Mouse (Mus musculus): ENCODE results near the gene Rpl36a. TPM values are rescaled to one million over a fixed set of nuclear protein-coding genes. Genes with fewer than 3 reads are reported as not detected.

Gene Rpl36a
- polyA plus RNA-seq, 1 experiment, result 12.2 TPM

DNA sequence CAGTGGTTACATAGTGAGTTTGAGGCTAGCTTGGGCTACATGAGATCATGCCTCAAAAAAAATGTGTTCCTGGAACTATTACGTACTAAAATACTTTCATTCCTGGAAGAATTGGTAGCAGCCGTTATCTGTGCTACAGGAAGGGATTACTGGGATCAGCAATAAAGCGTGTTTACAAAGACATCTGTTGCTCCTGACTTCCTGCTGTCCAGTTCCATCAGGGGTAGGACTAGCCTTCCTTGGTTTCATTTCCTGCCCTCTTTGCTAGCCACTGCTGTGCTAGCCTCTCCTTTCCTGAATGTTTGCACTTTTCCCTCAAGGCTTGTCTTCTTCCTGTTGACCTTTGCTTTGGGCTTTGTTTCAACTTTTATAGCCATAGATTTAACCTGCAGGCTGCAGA lies 50.4 kb downstream of the Rpl36a start:
- no peaks in the 10 kb centered on the region for H3K27me3 ChIP-seq (ENCODE audit: control insufficient read depth)
- no peaks in the 10 kb centered on the region for H3K36me3 ChIP-seq (ENCODE audit: control insufficient read depth)
- TF ChIP-seq TAL1 (IDR thresholded peaks at IDR 0.05; ENCODE audit: low read length) (no peak), GATA1 (IDR thresholded peaks at IDR 0.05; ENCODE audit: low read length) (no peak)
- no peak overlapping the region for H3K4me3 ChIP-seq (replicated peaks)
- H3K4me1 ChIP-seq (ENCODE audit: control insufficient read depth), result no peaks in the 10 kb centered on the region
- no peaks in the 10 kb centered on the region for H3K9me3 ChIP-seq (ENCODE audit: control insufficient read depth, low read length)

Other genes with a start within 250 kb of the Rpl36a start
- 0.02 and 0.04 TPM in 2 replicates for gene Drp2, start 181.1 kb upstream of the Rpl36a start, polyA plus RNA-seq (2012)
- not detected in 2 replicates for gene Taf7l, start 109.2 kb upstream of the Rpl36a start, polyA plus RNA-seq (2012)
- gene Timm8a1, start 43.8 kb upstream of the Rpl36a start, polyA plus RNA-seq (2012), result 0.24 and 0.47 TPM in 2 replicates
- gene Btk, start 2.1 kb upstream of the Rpl36a start, polyA plus RNA-seq (2012), result 0.12 and 0.29 TPM in 2 replicates
- 0.05 and 0.08 TPM in 2 replicates for gene Gla, start 15.5 kb downstream of the Rpl36a start, polyA plus RNA-seq (2012)
- gene Hnrnph2, start 15.5 kb downstream of the Rpl36a start, polyA plus RNA-seq (2012), result 1.6 and 2.2 TPM in 2 replicates
- not detected in 2 replicates for gene Armcx4, start 100.9 kb downstream of the Rpl36a start, polyA plus RNA-seq (2012)
- not detected in 2 replicates for gene Armcx1, start 132.3 kb downstream of the Rpl36a start, polyA plus RNA-seq (2012)
- 0.03 and 0.06 TPM in 2 replicates for gene Armcx6, start 165.8 kb downstream of the Rpl36a start, polyA plus RNA-seq (2012)
- 0.04 and 0.05 TPM in 2 replicates for gene Armcx3, start 170.9 kb downstream of the Rpl36a start, polyA plus RNA-seq (2012)
- gene Armcx2, start 223.6 kb downstream of the Rpl36a start, polyA plus RNA-seq (2012), result 0.04 and 0.10 TPM in 2 replicates